In genomic region chr6:72989028-72989736, GRCm38 (mm10) we compare ENCODE assay signal across 8 mouse cellular contexts. TPM values are rescaled to one million over a fixed set of nuclear protein-coding genes. Genes with fewer than 3 reads are reported as not detected.
A peak's percentile ranks its signal among the peaks of the same experiment; 100 is the strongest.
DNase-seq lines count a peak whose midpoint lies in the region; ATAC-seq lines count a peak whose summit lies in the region.

No protein-coding gene starts in this region.

- H3K4me3 ChIP-seq in kidney, embryonic 16.5 days (ENCODE audit: low read length), result no peak overlapping the region
- H3K4me3 ChIP-seq in forebrain, embryonic 16.5 days (replicated peaks; ENCODE audit: low read length), result no peak overlapping the region
- no peak overlapping the region for H3K4me3 ChIP-seq in midbrain, embryonic 14.5 days (replicated peaks; ENCODE audit: low read depth, low read length)

- no peaks in the 10 kb centered on the region for H3K9me3 ChIP-seq in kidney, embryonic 16.5 days (ENCODE audit: low read length)
- H3K9me3 ChIP-seq in forebrain, embryonic 16.5 days (ENCODE audit: control insufficient read depth, low read length), result no peaks in the 10 kb centered on the region
- H3K9me3 ChIP-seq in midbrain, embryonic 14.5 days (ENCODE audit: control insufficient read depth, low read length), result no peaks in the 10 kb centered on the region

- no peaks in the 10 kb centered on the region for H3K36me3 ChIP-seq in kidney, embryonic 16.5 days (ENCODE audit: insufficient read depth, low read length)
- H3K36me3 ChIP-seq in forebrain, embryonic 16.5 days (ENCODE audit: control insufficient read depth, insufficient read depth), result no peaks in the 10 kb centered on the region
- H3K36me3 ChIP-seq in midbrain, embryonic 14.5 days (ENCODE audit: control insufficient read depth, insufficient read depth, low read length), result no peaks in the 10 kb centered on the region

- no peak overlapping the region for H3K9ac ChIP-seq in kidney, embryonic 16.5 days (replicated peaks; ENCODE audit: low read length)
- no peak overlapping the region for H3K9ac ChIP-seq in forebrain, embryonic 16.5 days (replicated peaks; ENCODE audit: low read depth, low read length)
- no peak overlapping the region for H3K9ac ChIP-seq in midbrain, embryonic 14.5 days (replicated peaks; ENCODE audit: low read length)

- no peak overlapping the region for H3K4me2 ChIP-seq in kidney, embryonic 16.5 days (replicated peaks; ENCODE audit: low read depth, low read length)
- H3K4me2 ChIP-seq in forebrain, embryonic 16.5 days (ENCODE audit: low read length), result no peak overlapping the region
- no peak overlapping the region for H3K4me2 ChIP-seq in midbrain, embryonic 14.5 days (ENCODE audit: low read length)

- 55% methylated on average over 7 of the region's 7 CpGs for WGBS in kidney, embryonic 16.5 days
- WGBS in forebrain, embryonic 16.5 days, result 15% methylated on average over 7 of the region's 7 CpGs
- WGBS in midbrain, embryonic 14.5 days, result 24% methylated on average over 7 of the region's 7 CpGs

- 0 out of 2 replicates have a peak, but pooled peaks have one; percentile 43 for ATAC-seq in kidney, embryonic 16.5 days (ENCODE audit: low FRiP score, low TSS enrichment)
- ATAC-seq in forebrain, embryonic 16.5 days, result peak; percentile 80
- ATAC-seq in midbrain, embryonic 14.5 days (ENCODE audit: low FRiP score, low TSS enrichment), result peak; percentile 64

- no peaks in the 10 kb centered on the region for H3K27me3 ChIP-seq in kidney, embryonic 16.5 days (ENCODE audit: insufficient read depth, low read length)
- no peaks in the 10 kb centered on the region for H3K27me3 ChIP-seq in forebrain, embryonic 16.5 days (replicated peaks; ENCODE audit: control insufficient read depth, insufficient read depth, low read length)
- no peaks in the 10 kb centered on the region for H3K27me3 ChIP-seq in midbrain, embryonic 14.5 days (ENCODE audit: control insufficient read depth, insufficient read depth, low read length)

- DNase-seq in kidney, adult 8-10 months, result no peak
- peak; percentile 43 for DNase-seq in cerebellum, adult 11 months
- peak; percentile 70 for DNase-seq in midbrain, embryonic 14.5 days
- no peak for DNase-seq in thymus, postnatal 14 days
- DNase-seq in layer of hippocampus, adult 9-11 months, result no peak
- no peak for DNase-seq in lung, adult 18-20 months

- no peak overlapping the region for H3K27ac ChIP-seq in kidney, embryonic 16.5 days (ENCODE audit: low read length)
- H3K27ac ChIP-seq in forebrain, embryonic 16.5 days (ENCODE audit: low read length), result no peak overlapping the region
- H3K27ac ChIP-seq in midbrain, embryonic 14.5 days (replicated peaks; ENCODE audit: low read depth, low read length), result no peak overlapping the region

- peaks cover 6% of the 10 kb centered on the region; the same call in 1 of the 2 replicates for H3K4me1 ChIP-seq in kidney, embryonic 16.5 days (ENCODE audit: insufficient read depth, low read length)
- H3K4me1 ChIP-seq in forebrain, embryonic 16.5 days (replicated peaks; ENCODE audit: control insufficient read depth, insufficient read depth, low read length), result no peaks in the 10 kb centered on the region; the same call in 1 of the 2 replicates
- no peaks in the 10 kb centered on the region for H3K4me1 ChIP-seq in midbrain, embryonic 14.5 days (ENCODE audit: control insufficient read depth, insufficient read depth, low read length)

RNA-seq across cellular contexts. Expression of gene Tmsb10, which starts 30.6 kb away (rescaled TPM):
- 1,506 and 1,750 TPM in 2 replicates for polyA plus RNA-seq in kidney, embryonic 16.5 days (2015; fragmentation: Nextera tagmentation; extraction: Ambion mirVana)
- 3,396 and 3,669 TPM in 2 replicates for polyA plus RNA-seq in forebrain, embryonic 16.5 days (2015; fragmentation: Nextera tagmentation; extraction: Ambion mirVana)
- polyA plus RNA-seq in midbrain, embryonic 14.5 days (2014; fragmentation: Nextera tagmentation; extraction: Ambion mirVana), result 5,692 and 7,005 TPM in 2 replicates

Comparison
In these comparisons a context has a peak if more than half of its experiments do, and no peak if none do; other contexts are left out.
1. DNase-seq: peak in cerebellum, adult 11 months (single experiment) and midbrain, embryonic 14.5 days (single experiment); none in kidney, adult 8-10 months (0 of 2), thymus, postnatal 14 days (single experiment), layer of hippocampus, adult 9-11 months (single experiment) and lung, adult 18-20 months (0 of 2).
2. Peak in every context shown above with its lines, with median percentiles within 50 percentile points of each other: ATAC-seq.